Mouse (Mus musculus) G1E (cell line): ENCODE results near the gene Gm10031. TPM values are rescaled to one million over a fixed set of nuclear protein-coding genes. Genes with fewer than 3 reads are reported as not detected.

ENCODE experiments used
- ATAC-seq: 2 replicates; pipeline ENCODE4 v1.8.0; 2016; ENCODE audit warnings: mild to moderate bottlenecking; ENCODE audit not compliant: insufficient number of reproducible peaks, poor library complexity, low FRiP score, severe bottlenecking; ENCODE audit errors: extremely low read depth
- DNase-seq: peaks from one replicate; pipeline ENCODE4 v3.0.0; 2012; ENCODE audit warnings: low spot score
- H3K27me3 ChIP-seq: 2 replicates; pipeline ENCODE4 v1.6.1; 2012; ENCODE audit warnings: mild to moderate bottlenecking, low read length, inconsistent platforms; ENCODE audit not compliant: insufficient read depth
- H3K36me3 ChIP-seq: replicated peaks from 2 replicates; pipeline ENCODE3; 2012; ENCODE audit warnings: mild to moderate bottlenecking, inconsistent platforms
- H3K4me1 ChIP-seq: 2 replicates; pipeline ENCODE4 v1.6.1; 2012; ENCODE audit warnings: low read depth, low read length, inconsistent platforms, mixed read lengths; ENCODE audit not compliant: insufficient read depth
- H3K4me3 ChIP-seq: 2 replicates; pipeline ENCODE4 v1.5.1; 2012; ENCODE audit warnings: low read depth, mild to moderate bottlenecking, inconsistent platforms, low read length, moderate library complexity, mixed read lengths
- H3K9me3 ChIP-seq: replicated peaks from 2 replicates; pipeline ENCODE4 v1.6.1; 2012; ENCODE audit warnings: inconsistent platforms
- CTCF ChIP-seq: IDR thresholded peaks from 2 replicates; pipeline ENCODE4 v1.5.1; 2012; ENCODE audit warnings: low read depth, low read length, inconsistent platforms, mixed read lengths
- GATA1 ChIP-seq: IDR thresholded peaks from 2 replicates; pipeline ENCODE4 v1.6.1; 2012; ENCODE audit warnings: borderline replicate concordance, low read length, inconsistent platforms, mixed read lengths
- GATA2 ChIP-seq: IDR thresholded peaks from 2 replicates; pipeline ENCODE4 v1.6.1; 2012; ENCODE audit warnings: low read depth, low read length, inconsistent platforms, borderline replicate concordance
- POLR2AphosphoS5 ChIP-seq: IDR thresholded peaks from 2 replicates; pipeline ENCODE4 v1.6.1; 2012; ENCODE audit warnings: low read depth, low read length, inconsistent platforms; ENCODE audit not compliant: insufficient replicate concordance
- TAL1 ChIP-seq: conservative IDR thresholded peaks from 2 replicates; pipeline ENCODE4 v1.6.1; 2012; ENCODE audit warnings: low read depth, low read length, inconsistent platforms, mixed read lengths
- polyA plus RNA-seq: library from polyadenylated mRNA; stranded (reverse); fragments of >175 nt; gene quantifications from 2 replicates; pipeline ENCODE4 v1.2.3, GENCODE M21; 2012
- total RNA-seq, 2 experiments: library from RNA; stranded (forward) in 1 of 2; stranded (reverse) in 1 of 2; fragments of 200-1000 nt in 1 of 2; fragments of >200 nt in 1 of 2; fragmentation: Nextera tagmentation in 1 of 2; gene quantifications; 2 replicates each; pipeline ENCODE4 v1.2.3; 2014 to 2017

Gm10031 gene
- total and polyA plus RNA-seq, 3 experiments, result 0.75 to 15.7 (median 7.3) TPM

GRCm38 (mm10) chr1:156491226-156491796 is 32.5 kb upstream of the Gm10031 start:
- no peak for ATAC-seq
- peaks cover 6% of the 10 kb centered on the region for H3K27me3 ChIP-seq
- H3K36me3 ChIP-seq, result no peaks in the 10 kb centered on the region
- H3K9me3 ChIP-seq, result no peaks in the 10 kb centered on the region
- no peaks in the 10 kb centered on the region for H3K4me1 ChIP-seq
- no peak for DNase-seq
- H3K4me3 ChIP-seq, result no peak overlapping the region
- TF ChIP-seq GATA1 (no peak), CTCF (no peak), GATA2 (no peak), POLR2AphosphoS5 (no peak), TAL1 (no peak)

- no peak for ATAC-seq
- no peak for TF ChIP-seq GATA2
- TF ChIP-seq GATA1, result no peak
- TF ChIP-seq CTCF, result no peak
- TF ChIP-seq TAL1, result no peak
- TF ChIP-seq POLR2AphosphoS5, result no peak
- Histone ChIP-seq H3K36me3 (no peaks in the 10 kb centered on the region), H3K27me3 (peaks cover 8% of the 10 kb centered on the region; the same call in 1 of the 2 replicates), H3K4me1 (no peaks in the 10 kb centered on the region), H3K4me3 (no peak overlapping the region), H3K9me3 (no peaks in the 10 kb centered on the region)
- DNase-seq, result no peak
Measured at GRCm38 (mm10) chr1:156495025-156495424, 28.8 kb upstream of the Gm10031 start.

- Histone ChIP-seq H3K4me3 (no peak overlapping the region), H3K4me1 (no peaks in the 10 kb centered on the region), H3K27me3 (0 out of 2 replicates have a peak, but pooled peaks cover 4% of the 10 kb centered on the region), H3K9me3 (no peaks in the 10 kb centered on the region), H3K36me3 (no peaks in the 10 kb centered on the region)
- TF ChIP-seq TAL1 (no peak), GATA1 (no peak), POLR2AphosphoS5 (no peak), CTCF (no peak), GATA2 (no peak)
- ATAC-seq, result no peak
- DNase-seq, result no peak
Measured at GRCm38 (mm10) chr1:156496910-156497309, 26.9 kb upstream of the Gm10031 start.

GRCm38 (mm10) chr1:156504945-156505523 is 18.8 kb upstream of the Gm10031 start:
- ATAC-seq (no peak), DNase-seq (no peak)

GRCm38 (mm10) chr1:156505901-156506300 is 17.9 kb upstream of the Gm10031 start:
- no peak for TF ChIP-seq CTCF
- no peak for TF ChIP-seq GATA1
- TF ChIP-seq GATA2, result no peak
- no peak for TF ChIP-seq TAL1
- TF ChIP-seq POLR2AphosphoS5, result no peak
- H3K27me3 ChIP-seq, result peaks cover 3% of the 10 kb centered on the region; the same call in 1 of the 2 replicates
- H3K4me3 ChIP-seq, result no peak overlapping the region
- ATAC-seq (no peak), DNase-seq (no peak)
- H3K36me3 ChIP-seq, result no peaks in the 10 kb centered on the region
- no peaks in the 10 kb centered on the region for H3K9me3 ChIP-seq
- H3K4me1 ChIP-seq, result peaks cover 2% of the 10 kb centered on the region; the same call in 1 of the 2 replicates

More at GRCm38 (mm10) chr1:156504945-156505523, 18.8 kb upstream of the Gm10031 start:
- TF ChIP-seq GATA2 (no peak), TAL1 (no peak), POLR2AphosphoS5 (no peak), CTCF (no peak), GATA1 (no peak)
- H3K27me3 ChIP-seq, result peaks cover 3% of the 10 kb centered on the region; the same call in 1 of the 2 replicates
- no peak overlapping the region for H3K4me3 ChIP-seq
- H3K9me3 ChIP-seq, result no peaks in the 10 kb centered on the region
- peaks cover 2% of the 10 kb centered on the region; the same call in 1 of the 2 replicates for H3K4me1 ChIP-seq
- H3K36me3 ChIP-seq, result no peaks in the 10 kb centered on the region

- DNase-seq (no peak), ATAC-seq (no peak)
- no peak overlapping the region for H3K4me3 ChIP-seq
- no peaks in the 10 kb centered on the region for H3K36me3 ChIP-seq
- no peak for TF ChIP-seq GATA1
- no peak for TF ChIP-seq POLR2AphosphoS5
- TF ChIP-seq TAL1, result no peak
- TF ChIP-seq CTCF, result no peak
- no peak for TF ChIP-seq GATA2
- H3K4me1 ChIP-seq, result peaks cover 2% of the 10 kb centered on the region; the same call in 1 of the 2 replicates
- peaks cover 3% of the 10 kb centered on the region; the same call in 1 of the 2 replicates for H3K27me3 ChIP-seq
- no peaks in the 10 kb centered on the region for H3K9me3 ChIP-seq
Measured at GRCm38 (mm10) chr1:156507753-156508152, 16.1 kb upstream of the Gm10031 start.
